Mouse (Mus musculus) lung, postnatal 0 days (tissue): ENCODE measurements at regions not wholly inside any gene's neighbourhood (a gene's known extent, or its start where the extent isn't known, plus 50 kb on each side); places are given as distances from the start of the nearest gene placed in this dataset.
A peak's percentile ranks its signal among the peaks of the same experiment; 100 is the strongest.

Experiments
- ATAC-seq: fragments of 200-750 bp; cut with Nextera tagmentation; 2 replicates; pipeline ENCODE4 v1.8.0; 2017; ENCODE audit warnings: moderate library complexity
- DNase-seq: peaks from one replicate; pipeline ENCODE4 v3.0.0-alpha.2; 2016; ENCODE audit warnings: low spot score
- H3K27ac ChIP-seq: fragments of 300-500 bp; sonication (generic); 2 replicates; pipeline ENCODE4 v1.5.1; 2014; ENCODE audit warnings: antibody characterized with exemption, mild to moderate bottlenecking, low read length, mixed read lengths
- H3K27me3 ChIP-seq: fragments of 300-500 bp; sonication (generic); replicated peaks from 2 replicates; pipeline ENCODE4 v1.6.1; 2014; ENCODE audit warnings: low read length, mixed read lengths; ENCODE audit not compliant: insufficient read depth
- H3K36me3 ChIP-seq: fragments of 300-500 bp; sonication (generic); 2 replicates; pipeline ENCODE4 v1.6.1; 2014; ENCODE audit warnings: low read length, mixed read lengths; ENCODE audit not compliant: insufficient read depth
- H3K4me1 ChIP-seq: fragments of 300-500 bp; sonication (generic); 2 replicates; pipeline ENCODE4 v1.6.1; 2014; ENCODE audit warnings: antibody characterized with exemption, low read depth, low read length, mixed read lengths; ENCODE audit not compliant: insufficient read depth
- H3K4me2 ChIP-seq: fragments of 300-500 bp; sonication (generic); replicated peaks from 2 replicates; pipeline ENCODE4 v1.6.1; 2014; ENCODE audit warnings: low read depth, mild to moderate bottlenecking, low read length, moderate library complexity, mixed read lengths
- H3K4me3 ChIP-seq: fragments of 300-500 bp; sonication (generic); 2 replicates; pipeline ENCODE4 v1.5.1; 2014; ENCODE audit warnings: low read depth, low read length
- H3K9ac ChIP-seq: fragments of 300-500 bp; sonication (generic); replicated peaks from 2 replicates; pipeline ENCODE4 v1.6.1; 2014; ENCODE audit warnings: low read depth, mild to moderate bottlenecking
- H3K9me3 ChIP-seq: fragments of 300-500 bp; sonication (generic); 2 replicates; pipeline ENCODE4 v1.6.1; 2016; ENCODE audit warnings: low read length, mixed read lengths
- CTCF ChIP-seq: IDR thresholded peaks from 2 replicates; pipeline ENCODE4 v1.5.1; 2016; ENCODE audit warnings: antibody characterized with exemption, mild to moderate bottlenecking
- EP300 ChIP-seq: IDR thresholded peaks from 2 replicates; pipeline ENCODE4 v1.6.1; 2016; ENCODE audit warnings: antibody characterized with exemption, mild to moderate bottlenecking, control low read depth
- WGBS: fragments of 180-500 bp; shearing (Covaris S2); extraction: QIAGEN DNeasy Blood & Tissue Kit; methylation state at CpG from one replicate; pipeline ENCODE4 v1.1.7; 2014; 5-methylcytosine and 5-hydroxymethylcytosine counted together

DNA sequence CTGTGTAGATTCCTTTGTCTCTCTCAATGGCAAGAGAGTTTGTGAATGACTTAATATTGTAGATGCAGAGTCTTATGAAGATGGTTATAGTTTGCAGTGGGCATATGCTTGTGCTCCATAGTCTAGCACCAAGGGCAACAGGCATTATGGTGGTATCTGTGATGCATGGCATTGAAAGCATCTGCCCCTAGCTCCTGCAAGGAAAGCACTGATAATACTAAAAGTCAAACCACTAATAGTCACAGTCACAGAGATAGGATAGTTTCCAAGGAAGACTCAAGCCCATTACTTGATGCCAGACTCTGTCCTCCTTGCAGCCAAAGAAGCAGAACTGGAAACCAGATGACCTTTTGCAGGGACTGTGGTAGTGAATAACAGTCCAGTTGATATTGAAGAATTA is 158.8 kb downstream of the P2ry1 start:
- TF ChIP-seq CTCF, result no peak
- TF ChIP-seq EP300, result no peak
- ATAC-seq (no peak), DNase-seq (no peak)
- no peak overlapping the region for H3K27ac ChIP-seq
- no peak overlapping the region for H3K9ac ChIP-seq
- no peaks in the 10 kb centered on the region for H3K4me1 ChIP-seq
- H3K9me3 ChIP-seq, result no peaks in the 10 kb centered on the region
- no peaks in the 10 kb centered on the region for H3K27me3 ChIP-seq
- no peak overlapping the region for H3K4me2 ChIP-seq
- H3K36me3 ChIP-seq, result no peaks in the 10 kb centered on the region
- H3K4me3 ChIP-seq, result no peak overlapping the region

- Histone ChIP-seq H3K4me2 (no peak overlapping the region), H3K9ac (no peak overlapping the region), H3K9me3 (no peaks in the 10 kb centered on the region), H3K4me1 (no peaks in the 10 kb centered on the region), H3K4me3 (no peak overlapping the region), H3K27me3 (no peaks in the 10 kb centered on the region), H3K27ac (no peak overlapping the region), H3K36me3 (no peaks in the 10 kb centered on the region)
- peak; percentile 52 for TF ChIP-seq CTCF
- TF ChIP-seq EP300, result no peak
- ATAC-seq (no peak), DNase-seq (peak; percentile 23)
- WGBS, result 21% methylated on average over 1 of the region's 1 CpGs
Measured at GRCm38 (mm10) chr3:61185789-61186188, 175.6 kb upstream of the Rap2b start.

- Histone ChIP-seq H3K36me3 (no peaks in the 10 kb centered on the region), H3K4me3 (no peak overlapping the region), H3K27ac (no peak overlapping the region), H3K9ac (no peak overlapping the region), H3K4me2 (no peak overlapping the region), H3K4me1 (no peaks in the 10 kb centered on the region), H3K27me3 (no peaks in the 10 kb centered on the region), H3K9me3 (no peaks in the 10 kb centered on the region)
- TF ChIP-seq CTCF (no peak), EP300 (no peak)
- ATAC-seq (peak; percentile 53), DNase-seq (peak; percentile 62)
Measured at GRCm38 (mm10) chr3:61188662-61189061, 172.8 kb upstream of the Rap2b start.

DNA sequence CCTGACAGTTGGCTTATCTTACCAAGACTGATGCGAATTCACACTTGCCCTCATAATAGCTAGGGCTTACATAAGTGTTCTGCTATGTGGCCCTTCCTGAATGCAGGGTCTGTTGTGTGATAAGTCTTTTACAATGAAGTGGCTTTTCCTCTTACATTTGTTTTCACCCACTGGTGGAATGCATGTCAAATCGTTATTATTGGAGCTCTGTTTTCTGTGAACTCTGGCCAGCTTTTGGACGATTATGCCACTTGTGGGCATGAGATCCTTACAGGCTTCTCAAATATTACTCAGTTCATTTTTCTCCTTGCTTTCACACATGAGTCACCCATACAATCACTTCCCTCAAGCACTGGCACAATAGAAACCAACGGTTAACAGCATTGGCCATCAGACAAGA is 144.9 kb upstream of the Rap2b start:
- H3K9ac ChIP-seq, result no peak overlapping the region
- no peak overlapping the region for H3K4me2 ChIP-seq
- H3K4me1 ChIP-seq, result no peaks in the 10 kb centered on the region
- 25% methylated on average over 4 of the region's 4 CpGs for WGBS
- no peaks in the 10 kb centered on the region for H3K36me3 ChIP-seq
- no peak for TF ChIP-seq EP300
- TF ChIP-seq CTCF, result no peak
- DNase-seq, result peak; percentile 6
- H3K27me3 ChIP-seq, result no peaks in the 10 kb centered on the region
- no peak overlapping the region for H3K4me3 ChIP-seq
- no peaks in the 10 kb centered on the region for H3K9me3 ChIP-seq
- no peak overlapping the region for H3K27ac ChIP-seq
- ATAC-seq, result no peak

- DNase-seq (no peak), ATAC-seq (no peak)
- Histone ChIP-seq H3K9ac (no peak overlapping the region), H3K4me1 (no peaks in the 10 kb centered on the region), H3K36me3 (no peaks in the 10 kb centered on the region), H3K4me3 (no peak overlapping the region), H3K27ac (no peak overlapping the region), H3K9me3 (no peaks in the 10 kb centered on the region), H3K27me3 (no peaks in the 10 kb centered on the region), H3K4me2 (no peak overlapping the region)
- no peak for TF ChIP-seq EP300
- TF ChIP-seq CTCF, result no peak
Measured at GRCm38 (mm10) chr3:61224505-61224904, 136.9 kb upstream of the Rap2b start.

GRCm38 (mm10) chr3:61225054-61225453 is 136.4 kb upstream of the Rap2b start:
- Histone ChIP-seq H3K4me1 (no peaks in the 10 kb centered on the region), H3K9me3 (no peaks in the 10 kb centered on the region), H3K27ac (no peak overlapping the region), H3K4me3 (no peak overlapping the region), H3K36me3 (no peaks in the 10 kb centered on the region), H3K27me3 (no peaks in the 10 kb centered on the region), H3K9ac (no peak overlapping the region), H3K4me2 (no peak overlapping the region)
- TF ChIP-seq CTCF (no peak), EP300 (no peak)
- DNase-seq (no peak), ATAC-seq (no peak)

DNA sequence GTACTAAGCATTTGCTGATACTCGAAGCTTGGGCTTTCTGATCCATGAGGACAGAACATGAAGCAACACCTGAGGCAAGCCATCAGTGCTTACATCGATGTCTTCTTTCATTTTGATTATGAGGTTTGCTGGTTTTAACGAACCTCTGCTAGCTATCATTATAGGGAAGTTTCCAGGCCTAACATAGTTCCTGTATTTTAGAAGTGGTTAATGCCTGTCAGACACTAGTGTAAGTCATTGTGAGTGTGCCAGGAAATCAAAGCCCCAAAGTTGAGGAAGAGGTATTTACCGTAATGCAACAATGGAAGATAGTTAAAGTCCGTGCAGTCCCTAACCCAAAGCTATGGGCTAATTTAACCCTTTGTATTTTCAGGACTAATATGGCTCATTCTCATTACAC is 120.1 kb upstream of the Rap2b start:
- Histone ChIP-seq H3K4me1 (no peaks in the 10 kb centered on the region), H3K27ac (no peak overlapping the region), H3K27me3 (no peaks in the 10 kb centered on the region), H3K9ac (no peak overlapping the region), H3K4me2 (no peak overlapping the region), H3K4me3 (no peak overlapping the region), H3K36me3 (no peaks in the 10 kb centered on the region), H3K9me3 (no peaks in the 10 kb centered on the region)
- TF ChIP-seq EP300, result no peak
- TF ChIP-seq CTCF, result no peak
- DNase-seq, result no peak
- no peak for ATAC-seq
- 68% methylated on average over 5 of the region's 5 CpGs for WGBS
